Mouse (Mus musculus) adrenal gland (tissue): Measurements from ENCODE around the gene Nelfcd.

Experiments
- intact Hi-C: fragments of 180-260 bp; cut with DNase I; formaldehyde crosslinking; loops from one replicate; pipeline ENCODE4 v1.15.1; 2025
- long read RNA-seq, 2 experiments: library from polyadenylated mRNA; unstranded; transcript quantifications; one replicate each; pipeline ENCODE4 v2.0.0; 2020; ENCODE audit warnings: borderline replicate concordance in 1 of 2; ENCODE audit not compliant: insufficient replicate concordance in 1 of 2

Nelfcd gene
- long read RNA-seq, experiment 1, transcript Nelfcd-202 (15 exons, 2,279 nt): major isoform, 50 of 56 reads
- long read RNA-seq, experiment 1, partial matches to known transcripts: 2 of 56 reads
- long read RNA-seq, experiment 1, other reads (novel, unspliced or antisense): 4 of 56 reads
- long read RNA-seq, experiment 2, transcript Nelfcd-202 (15 exons, 2,279 nt): major isoform, 41 of 59 reads
- long read RNA-seq, experiment 2, partial matches to known transcripts: 5 of 59 reads
- long read RNA-seq, experiment 2, other reads (novel, unspliced or antisense): 12 of 59 reads

DNA sequence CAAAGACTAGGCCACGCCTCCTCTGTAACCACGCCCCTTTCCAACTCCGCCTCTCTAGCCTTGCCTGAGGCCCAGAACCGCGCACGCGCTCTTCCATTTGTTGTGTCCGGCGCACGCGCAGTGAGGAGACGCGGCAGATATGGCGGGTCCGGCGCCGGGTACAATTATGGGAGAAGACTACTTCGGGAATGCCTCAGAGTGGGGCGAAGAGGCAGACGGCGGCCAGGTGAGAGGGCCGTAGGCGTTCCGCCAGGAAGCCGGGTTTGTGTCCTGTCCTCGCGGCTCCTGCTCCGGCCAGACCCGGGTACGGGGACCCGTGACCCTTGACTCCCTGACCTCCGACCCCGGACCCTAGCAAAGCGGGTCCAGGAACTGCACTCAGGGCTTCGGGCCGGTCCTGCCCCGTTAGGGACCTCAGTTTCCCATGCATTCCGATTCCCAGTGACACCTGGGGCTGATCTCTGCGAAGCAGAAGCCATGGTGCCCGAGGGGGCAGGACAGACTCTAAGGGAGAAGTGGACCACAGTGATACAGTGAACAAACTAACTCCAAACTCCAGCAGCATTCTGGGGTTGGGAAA lies at the start of gene Nelfcd:
Nelfcd (plus strand) TSS at position 74 of the 580 bp plus-strand sequence.
- intact Hi-C loops: loop anchor here (5.0 kb wide), 1 partner anchor 89 kb away; no protein-coding TSS in a partner anchor

DNA sequence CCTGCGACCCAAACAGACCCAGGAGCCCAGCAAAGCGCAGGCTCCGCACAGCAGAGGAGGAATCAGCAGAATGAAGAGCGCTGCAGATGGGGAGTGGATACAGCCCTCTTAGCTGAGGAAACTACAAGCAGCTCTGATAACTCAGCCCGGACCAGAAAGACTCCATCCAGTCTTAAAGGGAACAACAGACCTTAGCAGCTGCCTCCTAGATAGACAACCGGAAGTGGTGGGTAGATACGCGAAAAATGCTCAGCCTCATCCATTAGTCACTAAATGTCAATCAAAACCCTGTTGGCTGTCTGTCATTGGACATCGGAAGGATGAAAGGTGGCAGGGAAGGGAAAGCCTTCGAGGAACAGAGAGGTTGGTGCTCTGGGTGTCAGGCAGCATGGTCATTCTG lies 49.0 kb upstream of the Nelfcd start:
- intact Hi-C loops: no loop called here

DNA sequence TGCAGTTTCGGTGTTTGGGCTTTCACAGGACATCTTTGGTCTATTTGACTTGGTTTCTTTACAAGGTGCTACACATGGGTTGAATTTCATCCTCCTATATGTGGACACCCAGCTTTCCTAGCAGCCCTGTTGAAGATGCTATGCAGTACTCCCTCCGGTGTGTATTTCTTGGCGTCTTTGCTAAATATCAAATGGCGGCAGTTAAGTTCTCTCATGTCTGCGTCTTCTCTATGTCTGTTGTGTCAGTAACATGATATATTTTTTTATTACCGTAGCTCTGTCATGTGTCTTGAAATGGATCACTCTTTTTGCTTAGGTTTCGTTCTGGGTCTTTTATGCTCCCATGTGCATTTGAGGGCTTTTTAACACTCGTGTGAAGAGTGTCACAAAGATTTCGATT lies 34.6 kb upstream of the Nelfcd start:
- intact Hi-C loops: no loop called here

- intact Hi-C loops: no loop called here
Measured at GRCm38 (mm10) chr2:174391936-174392335, 23.7 kb upstream of the Nelfcd start.

GRCm38 (mm10) chr2:174392554-174392953 lies 23.1 kb upstream of the Nelfcd start:
- intact Hi-C loops: no loop called here

DNA sequence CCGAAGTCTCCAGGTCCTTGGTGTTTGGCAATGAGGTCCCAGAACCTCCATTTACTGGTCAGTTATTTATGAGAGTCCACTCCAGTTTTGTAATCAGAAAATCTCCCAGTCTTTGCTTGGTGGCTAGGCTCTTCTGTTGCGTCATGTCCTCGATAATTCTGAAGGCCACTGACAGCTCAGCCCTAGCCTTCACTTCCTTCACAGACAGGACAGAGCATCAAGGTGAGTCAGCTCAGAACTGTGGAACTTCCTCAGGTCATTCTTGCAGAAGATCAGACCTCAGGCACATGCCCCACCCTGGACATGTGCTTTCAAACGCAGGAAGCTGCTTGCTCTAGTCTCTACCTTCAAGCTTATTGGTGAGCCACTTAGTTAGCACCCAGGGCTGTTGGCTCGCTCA lies 22.2 kb upstream of the Nelfcd start:
- intact Hi-C loops: no loop called here

- intact Hi-C loops: no loop called here
Measured at GRCm38 (mm10) chr2:174396643-174397042, 19.0 kb upstream of the Nelfcd start.

DNA sequence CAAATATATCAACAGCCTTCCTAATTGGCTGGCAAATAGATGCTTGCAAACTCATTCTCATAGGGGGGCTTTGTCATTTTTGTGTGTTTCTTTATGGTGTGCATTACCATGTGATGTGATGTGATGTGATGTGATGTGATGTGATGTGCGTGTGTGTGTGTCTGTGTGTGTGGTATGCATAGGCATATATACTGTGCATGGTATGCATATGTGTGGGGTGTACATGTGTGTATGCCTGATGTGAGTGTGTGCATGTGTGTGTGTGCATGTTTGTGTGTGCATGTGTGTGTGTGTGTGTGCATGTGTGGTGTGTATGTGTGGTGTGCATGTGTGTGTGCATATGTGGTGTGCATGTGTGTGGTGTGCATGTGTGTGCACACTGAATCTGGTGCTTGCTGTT lies 18.5 kb upstream of the Nelfcd start:
- intact Hi-C loops: no loop called here

DNA sequence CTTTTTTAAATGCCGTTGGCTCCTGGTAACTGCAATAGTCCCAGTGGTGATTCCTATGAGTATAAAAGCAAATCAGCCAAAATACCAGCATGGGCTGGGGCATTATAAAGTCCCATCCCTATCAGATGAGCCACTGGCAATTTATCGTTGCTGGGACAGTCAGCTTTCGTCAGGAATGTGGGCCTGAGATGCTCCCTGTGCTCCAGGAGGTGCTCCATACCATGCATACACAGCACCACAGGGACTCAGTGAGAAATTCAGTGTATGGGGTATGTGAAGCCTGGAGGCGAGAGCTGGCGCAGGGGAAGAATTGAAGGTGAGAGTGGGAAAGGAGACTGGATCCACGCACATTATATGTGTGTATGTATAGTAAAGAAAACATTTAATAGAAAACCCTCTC lies 17.7 kb upstream of the Nelfcd start:
- intact Hi-C loops: no loop called here

DNA sequence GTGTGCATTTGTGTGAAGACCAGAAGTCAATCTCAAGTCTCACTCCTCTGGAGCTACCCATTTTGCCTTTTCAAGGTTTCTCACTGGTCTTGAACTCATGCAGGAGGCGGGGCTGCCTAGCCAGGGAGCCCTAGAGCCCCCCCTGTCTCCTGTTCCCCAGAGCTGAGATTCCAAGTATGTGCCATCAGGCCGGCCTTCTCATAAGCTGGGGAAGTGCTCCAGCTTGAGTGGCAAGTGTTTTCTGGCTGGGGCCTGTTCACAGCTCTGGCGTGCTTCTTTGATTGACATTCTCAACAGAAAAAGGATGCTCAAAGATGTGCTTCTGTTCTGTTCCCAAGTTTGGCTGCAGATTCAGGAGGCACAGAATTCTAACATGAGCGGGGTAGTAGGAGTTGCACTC lies 15.2 kb upstream of the Nelfcd start:
- intact Hi-C loops: no loop called here

GRCm38 (mm10) chr2:174410222-174410621 lies 5.4 kb upstream of the Nelfcd start:
- intact Hi-C loops: no loop called here

GRCm38 (mm10) chr2:174413127-174413526 lies 2.5 kb upstream of the Nelfcd start:
- intact Hi-C loops: no loop called here

DNA sequence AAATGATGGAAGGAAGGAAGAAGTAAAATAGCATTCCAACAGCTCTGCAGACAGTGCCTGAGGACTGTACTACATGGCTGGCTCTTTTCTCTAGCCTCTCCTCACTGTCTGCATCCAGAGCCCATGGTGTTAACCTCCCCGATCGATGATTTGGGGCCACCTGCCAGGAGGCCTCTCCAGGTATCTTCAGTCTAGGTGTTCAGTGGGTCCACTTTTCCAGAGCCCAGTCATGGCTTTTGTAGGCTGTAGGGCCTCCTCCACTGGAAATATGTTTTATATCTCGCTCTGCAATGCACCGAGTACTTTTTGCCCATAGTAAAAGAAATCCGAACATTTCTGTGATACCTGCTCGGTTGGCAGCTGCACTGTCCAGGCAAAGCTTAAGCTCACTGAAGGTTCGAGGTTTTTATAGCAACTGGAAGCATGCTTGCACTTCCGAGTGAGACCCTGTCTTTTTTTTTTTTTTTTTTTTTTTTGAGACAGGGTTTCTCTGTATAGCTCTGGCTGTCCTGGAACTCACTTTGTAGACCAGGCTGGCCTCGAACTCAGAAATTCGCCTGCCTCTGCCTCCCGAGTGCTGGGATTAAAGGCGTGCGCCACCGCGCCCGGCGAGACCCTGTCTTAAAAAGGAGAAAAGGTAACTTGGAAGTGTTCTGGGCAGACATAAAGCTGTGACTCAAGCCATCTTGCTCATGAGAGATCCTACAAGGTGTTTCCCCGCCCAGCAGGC lies 438 bp upstream of the Nelfcd start:
- intact Hi-C loops: loop anchor here (5.0 kb wide), 1 partner anchor 88 kb away; no protein-coding TSS in a partner anchor

GRCm38 (mm10) chr2:174421107-174421506 lies 5.5 kb downstream of the Nelfcd start:
- intact Hi-C loops: no loop called here

DNA sequence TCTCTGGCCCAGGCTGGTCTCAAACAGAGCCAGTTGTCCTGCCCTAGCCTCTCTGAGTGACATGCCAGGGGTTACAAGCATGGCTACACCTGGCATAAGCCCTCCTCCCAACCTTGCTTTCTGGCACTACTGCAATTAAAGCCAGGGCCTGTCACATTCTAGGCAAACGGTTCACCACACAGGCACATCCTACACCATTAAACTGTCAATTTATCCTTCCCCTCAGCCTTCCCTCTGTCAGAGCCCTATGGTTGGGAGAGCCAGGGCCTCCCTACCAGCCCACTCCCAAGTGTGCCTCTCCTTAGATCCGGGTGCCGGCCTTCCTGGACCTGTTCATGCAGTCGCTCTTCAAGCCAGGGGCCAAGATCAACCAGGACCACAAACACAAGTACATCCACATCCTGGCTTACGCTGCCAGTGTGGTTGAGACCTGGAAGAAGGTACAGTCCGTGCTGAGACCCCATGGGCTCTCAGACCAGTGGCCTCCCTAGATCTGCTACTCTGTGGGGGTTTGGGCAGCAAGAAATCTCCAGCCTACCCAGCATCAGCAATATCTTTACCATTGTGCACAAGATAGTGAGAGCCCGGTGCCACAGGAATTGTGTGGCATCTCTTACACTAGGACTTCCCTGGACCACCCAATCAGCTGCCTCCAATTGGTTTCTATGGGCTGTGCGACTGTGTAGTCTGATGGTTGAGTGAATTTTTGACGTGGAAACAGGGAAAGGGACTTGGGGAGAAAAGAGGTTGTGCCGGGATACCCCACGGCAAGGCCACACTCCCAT lies 8.9 kb downstream of the Nelfcd start:
- intact Hi-C loops: no loop called here

DNA sequence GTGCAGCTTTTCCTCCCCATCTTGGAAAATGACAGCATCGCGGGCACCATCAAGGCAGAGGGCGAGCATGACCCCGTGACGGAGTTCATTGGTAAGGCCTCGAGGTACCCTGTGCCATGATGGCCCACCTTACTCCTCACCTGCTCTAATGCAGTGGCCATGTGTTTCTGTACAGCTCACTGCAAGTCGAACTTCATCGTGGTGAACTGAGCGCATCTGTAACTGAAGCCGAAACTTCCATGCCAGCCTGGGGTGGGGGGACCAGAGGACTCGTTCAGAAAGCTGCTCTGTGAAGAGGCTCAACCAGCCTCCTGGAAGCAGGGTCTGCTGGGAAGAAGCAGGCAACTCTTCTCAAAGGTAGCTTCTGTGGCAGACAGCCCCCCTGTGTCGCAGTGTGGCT lies 11.3 kb downstream of the Nelfcd start:
- intact Hi-C loops: no loop called here

- intact Hi-C loops: no loop called here
Measured at GRCm38 (mm10) chr2:174428076-174428835, 12.7 kb downstream of the Nelfcd start.

DNA sequence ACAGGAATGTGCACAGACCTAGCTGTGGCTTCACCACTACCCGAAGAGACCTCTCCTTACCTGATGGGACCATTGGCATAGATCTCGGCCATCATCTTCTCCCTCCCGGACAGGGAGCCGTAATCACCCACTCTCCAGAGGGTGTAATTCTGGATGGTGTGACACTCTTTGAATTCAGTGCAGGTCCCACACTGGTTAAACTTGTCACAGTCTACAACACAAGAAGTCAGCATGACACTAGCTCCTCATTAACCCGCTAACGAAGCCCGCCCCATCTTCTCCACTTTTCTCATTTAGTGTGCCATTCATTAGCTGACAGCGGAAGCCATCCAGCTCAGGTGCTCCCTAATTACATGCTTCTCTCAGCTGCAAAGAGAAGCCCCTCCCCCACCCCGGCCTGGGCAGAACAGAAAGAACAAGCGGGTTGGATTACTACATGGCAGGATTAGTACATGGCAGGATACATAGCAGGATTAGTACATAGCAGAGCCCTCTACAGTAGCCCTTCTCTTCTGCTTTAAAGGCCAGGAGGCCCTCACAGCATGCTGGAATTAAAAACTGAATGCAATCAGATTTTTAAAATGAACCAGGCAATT lies 13.5 kb downstream of the Nelfcd start:
- intact Hi-C loops: no loop called here

DNA sequence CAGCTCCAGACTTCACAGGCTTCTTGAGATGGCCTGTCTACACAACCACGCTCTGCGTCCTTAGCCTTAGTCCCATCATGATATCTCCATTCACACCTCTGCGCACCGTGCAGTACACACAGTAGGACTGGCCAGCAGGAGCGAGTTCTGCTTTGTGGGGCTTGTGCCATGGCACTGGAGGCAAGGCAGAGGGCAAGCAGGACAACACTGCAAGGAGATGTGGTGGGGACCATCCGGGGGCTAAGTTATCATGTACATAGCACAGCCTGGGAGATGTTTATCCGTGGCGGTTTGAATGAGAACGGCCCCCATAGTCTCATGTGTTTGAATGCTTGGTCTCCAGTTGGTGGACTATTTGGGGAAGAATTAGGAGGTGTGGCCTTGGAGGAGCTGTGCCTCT lies 19.3 kb downstream of the Nelfcd start:
- intact Hi-C loops: no loop called here

GRCm38 (mm10) chr2:174436076-174436701 lies 20.6 kb downstream of the Nelfcd start:
- intact Hi-C loops: no loop called here
